Mouse (Mus musculus) hindbrain, embryonic 11.5 days (tissue): ENCODE data around the gene Slco1a6. TPM values are rescaled to one million over a fixed set of nuclear protein-coding genes. Genes with fewer than 3 reads are reported as not detected.
"Not testable (repeated sequence)": the region's sequence is repeated elsewhere in the genome, so short reads cannot be mapped to it uniquely, and the experiment has no call there.

Source experiments
- ATAC-seq: fragments of 200-750 bp; cut with Nextera tagmentation; 2 replicates; pipeline ENCODE4 v1.8.0; 2017; ENCODE audit warnings: mild to moderate bottlenecking, moderate TSS enrichment, moderate library complexity; ENCODE audit not compliant: low FRiP score
- DNase-seq: peaks from one replicate; pipeline ENCODE4 v3.0.0-alpha.2; 2015; ENCODE audit warnings: low spot score
- H3K27ac ChIP-seq: fragments of 300-500 bp; sonication (generic); 2 replicates; pipeline ENCODE4 v1.5.1; 2014; ENCODE audit warnings: mild to moderate bottlenecking, low read depth, low read length
- H3K27me3 ChIP-seq: fragments of 300-500 bp; sonication (generic); 2 replicates; pipeline ENCODE4 v1.6.1; 2014; ENCODE audit warnings: mild to moderate bottlenecking, low read length, moderate library complexity, mixed read lengths; ENCODE audit not compliant: control insufficient read depth, insufficient read depth
- H3K36me3 ChIP-seq: fragments of 300-500 bp; sonication (generic); 2 replicates; pipeline ENCODE4 v1.6.1; 2014; ENCODE audit warnings: mild to moderate bottlenecking, low read length, moderate library complexity, mixed read lengths; ENCODE audit not compliant: control insufficient read depth, insufficient read depth
- H3K4me1 ChIP-seq: fragments of 300-500 bp; sonication (generic); replicated peaks from 2 replicates; pipeline ENCODE4 v1.6.1; 2014; ENCODE audit warnings: low read length, mixed read lengths; ENCODE audit not compliant: control insufficient read depth, insufficient read depth
- H3K4me2 ChIP-seq: fragments of 300-500 bp; sonication (generic); replicated peaks from 2 replicates; pipeline ENCODE4 v1.6.1; 2014; ENCODE audit warnings: mild to moderate bottlenecking, low read depth, low read length
- H3K4me3 ChIP-seq: fragments of 300-500 bp; sonication (generic); 2 replicates; pipeline ENCODE4 v1.5.1; 2014; ENCODE audit warnings: low read depth, low read length
- H3K9ac ChIP-seq: fragments of 300-500 bp; sonication (generic); 2 replicates; pipeline ENCODE4 v1.6.1; 2014; ENCODE audit warnings: low read depth, low read length
- H3K9me3 ChIP-seq: fragments of 300-500 bp; sonication (generic); 2 replicates; pipeline ENCODE4 v1.6.1; 2016; ENCODE audit warnings: low read length; ENCODE audit not compliant: control insufficient read depth
- WGBS: fragments of 180-500 bp; shearing (Covaris S2); extraction: QIAGEN DNeasy Blood & Tissue Kit; methylation state at CpG from one replicate; pipeline ENCODE4 v1.1.7; 2014; 5-methylcytosine and 5-hydroxymethylcytosine counted together
- polyA plus RNA-seq: library from polyadenylated mRNA; unstranded; fragments of >200 nt; fragmentation: Nextera tagmentation; extraction: Ambion mirVana; gene quantifications from 2 replicates; pipeline ENCODE4 v1.2.1, GENCODE M21; 2014

The Slco1a6 gene
- polyA plus RNA-seq, 1 experiment from 2014 or later, result 0.42 TPM

GRCm38 (mm10) chr6:142191962-142192361 is 16.4 kb downstream of the Slco1a6 start:
- DNase-seq (no peak), ATAC-seq (no peak)
- H3K9me3 ChIP-seq, result no peaks in the 10 kb centered on the region
- H3K4me1 ChIP-seq, result no peaks in the 10 kb centered on the region
- 76% methylated on average over 1 of the region's 1 CpGs for WGBS
- H3K4me2 ChIP-seq, result no peak overlapping the region
- no peaks in the 10 kb centered on the region for H3K27me3 ChIP-seq
- no peak overlapping the region for H3K9ac ChIP-seq
- H3K4me3 ChIP-seq, result no peak overlapping the region
- no peak overlapping the region for H3K27ac ChIP-seq
- no peaks in the 10 kb centered on the region for H3K36me3 ChIP-seq

DNA sequence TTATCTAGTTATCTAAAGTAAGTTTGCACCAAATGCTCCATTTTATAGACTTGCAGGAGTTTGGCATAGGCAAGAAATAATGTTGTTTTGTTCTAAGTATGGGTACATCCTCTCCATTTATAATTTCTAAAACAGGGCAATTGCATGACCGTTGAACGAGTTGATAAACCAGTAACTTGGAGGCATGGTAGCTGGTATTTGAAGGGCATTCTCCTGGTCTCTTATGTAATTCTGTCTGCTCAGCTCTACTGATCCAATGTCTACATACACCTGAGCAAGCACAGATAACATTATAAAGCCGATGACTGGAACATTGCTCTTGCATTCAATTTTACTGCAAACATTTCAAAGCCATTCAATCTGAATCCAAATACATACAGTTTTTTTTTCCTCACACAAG is 20.9 kb downstream of the Slco1a6 start:
- Histone ChIP-seq H3K9ac (no peak overlapping the region), H3K27me3 (no peaks in the 10 kb centered on the region), H3K4me1 (no peaks in the 10 kb centered on the region), H3K9me3 (no peaks in the 10 kb centered on the region), H3K36me3 (no peaks in the 10 kb centered on the region), H3K4me2 (no peak overlapping the region), H3K4me3 (no peak overlapping the region), H3K27ac (no peak overlapping the region)
- WGBS, result 92% methylated on average over 3 of the region's 3 CpGs
- ATAC-seq (no peak), DNase-seq (no peak)

GRCm38 (mm10) chr6:142185868-142186415 is 22.4 kb downstream of the Slco1a6 start:
- Histone ChIP-seq H3K4me2 (no peak overlapping the region), H3K4me1 (no peaks in the 10 kb centered on the region), H3K9ac (no peak overlapping the region), H3K27me3 (no peaks in the 10 kb centered on the region), H3K4me3 (no peak overlapping the region), H3K36me3 (no peaks in the 10 kb centered on the region), H3K27ac (no peak overlapping the region), H3K9me3 (no peaks in the 10 kb centered on the region)
- DNase-seq (no peak), ATAC-seq (no peak)
- 85% methylated on average over 2 of the region's 2 CpGs for WGBS

GRCm38 (mm10) chr6:142163406-142163805 is 44.9 kb downstream of the Slco1a6 start:
- Histone ChIP-seq H3K9me3 (no peaks in the 10 kb centered on the region), H3K27ac (no peak overlapping the region), H3K27me3 (no peaks in the 10 kb centered on the region), H3K36me3 (no peaks in the 10 kb centered on the region), H3K9ac (no peak overlapping the region), H3K4me2 (no peak overlapping the region), H3K4me1 (no peaks in the 10 kb centered on the region), H3K4me3 (no peak overlapping the region)
- no peak for ATAC-seq
- 77% methylated on average over 5 of the region's 5 CpGs for WGBS
- no peak for DNase-seq

DNA sequence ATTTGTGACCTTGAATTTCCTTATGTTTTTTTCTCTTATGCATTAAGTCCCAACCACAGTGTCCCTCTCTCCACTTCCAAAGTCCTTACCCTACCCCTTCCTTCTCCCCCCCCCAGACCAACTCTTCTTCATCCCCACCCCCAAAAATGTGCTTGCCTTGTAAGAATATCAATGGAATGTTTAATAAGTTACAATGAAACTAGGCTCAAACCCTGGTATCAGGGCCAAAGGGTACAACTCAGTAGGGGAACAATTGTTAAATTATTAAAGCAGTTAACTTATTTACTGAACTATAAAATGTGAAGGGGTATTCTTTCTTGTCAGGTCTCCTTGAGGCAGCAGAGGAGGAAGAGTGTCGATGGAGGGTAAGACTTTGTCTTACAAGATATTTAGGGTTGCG is 47.1 kb downstream of the Slco1a6 start:
- no peak overlapping the region for H3K9ac ChIP-seq
- no peak overlapping the region for H3K4me3 ChIP-seq
- H3K9me3 ChIP-seq, result no peaks in the 10 kb centered on the region
- no peaks in the 10 kb centered on the region for H3K27me3 ChIP-seq
- H3K4me2 ChIP-seq, result no peak overlapping the region
- DNase-seq, result no peak
- no peak for ATAC-seq
- H3K4me1 ChIP-seq, result no peaks in the 10 kb centered on the region
- no peak overlapping the region for H3K27ac ChIP-seq
- no peaks in the 10 kb centered on the region for H3K36me3 ChIP-seq
- WGBS, result 86% methylated on average over 2 of the region's 2 CpGs

DNA sequence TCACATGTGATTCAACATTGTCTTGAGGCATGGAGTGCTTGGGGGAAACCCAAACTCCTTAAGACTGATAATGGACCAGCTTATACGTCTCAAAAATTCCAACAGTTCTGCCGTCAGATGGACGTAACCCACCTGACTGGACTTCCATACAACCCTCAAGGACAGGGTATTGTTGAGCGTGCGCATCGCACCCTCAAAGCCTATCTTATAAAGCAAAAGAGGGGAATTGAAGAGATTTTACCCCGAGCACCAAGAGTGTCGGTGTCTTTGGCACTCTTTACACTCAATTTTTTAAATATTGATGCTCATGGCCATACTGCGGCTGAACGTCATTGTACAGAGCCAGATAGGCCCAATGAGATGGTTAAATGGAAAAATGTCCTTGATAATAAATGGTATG is 54.2 kb downstream of the Slco1a6 start:
- not testable (repeated sequence) for H3K4me2 ChIP-seq, DNase-seq, H3K27me3 ChIP-seq, H3K27ac ChIP-seq, H3K9ac ChIP-seq, H3K4me3 ChIP-seq, ATAC-seq, H3K36me3 ChIP-seq, H3K4me1 ChIP-seq, H3K9me3 ChIP-seq
- WGBS, result 90% methylated on average over 2 of the region's 10 CpGs

GRCm38 (mm10) chr6:142148371-142148770 is 60.0 kb downstream of the Slco1a6 start:
- no peak overlapping the region for H3K4me2 ChIP-seq
- H3K4me3 ChIP-seq, result no peak overlapping the region
- H3K27me3 ChIP-seq, result no peaks in the 10 kb centered on the region
- DNase-seq, result no peak
- H3K4me1 ChIP-seq, result no peaks in the 10 kb centered on the region
- H3K9ac ChIP-seq, result no peak overlapping the region
- H3K36me3 ChIP-seq, result no peaks in the 10 kb centered on the region
- WGBS, result 87% methylated on average over 1 of the region's 1 CpGs
- no peak for ATAC-seq
- H3K9me3 ChIP-seq, result no peaks in the 10 kb centered on the region
- H3K27ac ChIP-seq, result no peak overlapping the region

DNA sequence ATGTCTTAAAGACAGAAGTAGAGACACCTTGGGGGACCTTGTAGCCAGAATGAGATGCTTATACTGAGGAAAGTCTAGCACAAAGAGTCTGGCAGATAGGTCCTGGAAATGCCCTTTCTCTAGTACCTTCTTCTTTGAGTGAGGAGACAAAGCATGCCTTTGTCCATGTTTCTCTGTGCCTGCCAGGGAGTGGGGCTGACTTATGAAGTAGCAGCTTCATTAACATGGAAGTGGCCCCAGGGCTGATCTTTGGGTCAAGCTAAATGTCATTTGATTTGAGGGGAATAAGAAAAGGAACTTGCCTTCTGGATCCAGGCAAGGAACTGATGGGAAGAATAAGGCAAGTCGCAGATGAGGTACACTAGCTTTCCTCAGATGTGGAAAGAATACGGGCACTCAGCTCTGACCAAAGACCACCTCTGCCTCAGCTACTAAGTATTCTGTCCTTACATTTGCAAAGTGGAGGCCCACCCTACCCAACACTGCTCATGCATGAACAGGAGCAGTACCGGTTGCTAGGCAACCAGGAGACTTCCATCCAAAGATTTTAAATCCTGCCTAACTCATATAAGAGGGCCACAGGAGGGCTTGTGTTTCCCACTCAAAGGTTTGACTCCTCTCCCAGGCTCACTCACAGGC is 96.5 kb downstream of the Slco1a6 start:
- H3K4me3 ChIP-seq, result no peak overlapping the region
- H3K4me1 ChIP-seq, result no peaks in the 10 kb centered on the region
- DNase-seq (peak; percentile 46), ATAC-seq (peak; percentile 93)
- H3K9me3 ChIP-seq, result no peaks in the 10 kb centered on the region
- no peaks in the 10 kb centered on the region for H3K36me3 ChIP-seq
- H3K9ac ChIP-seq, result no peak overlapping the region
- H3K4me2 ChIP-seq, result no peak overlapping the region
- H3K27me3 ChIP-seq, result no peaks in the 10 kb centered on the region
- 63% methylated on average over 3 of the region's 3 CpGs for WGBS
- H3K27ac ChIP-seq, result no peak overlapping the region

DNA sequence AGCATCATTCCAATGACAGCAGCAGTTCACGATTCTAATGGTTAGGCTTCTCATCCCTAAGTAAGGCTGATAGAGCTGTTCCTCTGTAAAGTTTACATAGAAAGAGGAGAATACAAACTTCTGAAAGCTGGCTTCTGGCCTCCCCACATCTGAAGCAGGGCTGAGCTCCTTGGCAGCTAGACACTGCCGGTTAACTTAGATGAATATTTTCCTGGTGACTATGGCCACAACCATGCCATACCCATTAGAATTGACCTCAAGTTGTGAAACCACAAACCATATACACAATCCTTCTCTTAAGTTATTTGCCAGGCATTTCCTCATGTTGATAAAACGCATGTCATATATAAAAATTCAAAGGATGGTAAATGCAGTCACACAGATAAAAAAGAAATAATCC is 117.2 kb downstream of the Slco1a6 start:
- whole genome bisulfite sequencing, result 79% methylated on average over 3 of the region's 3 CpGs

More for the DNA sequence above, 117.2 kb downstream of the Slco1a6 start:
- H3K27me3 ChIP-seq, result no peaks in the 10 kb centered on the region
- no peak overlapping the region for H3K27ac ChIP-seq
- no peak overlapping the region for H3K4me2 ChIP-seq
- H3K4me3 ChIP-seq, result no peak overlapping the region
- no peak for ATAC-seq
- DNase-seq, result no peak
- no peaks in the 10 kb centered on the region for H3K9me3 ChIP-seq
- no peaks in the 10 kb centered on the region for H3K4me1 ChIP-seq
- H3K36me3 ChIP-seq, result no peaks in the 10 kb centered on the region
- no peak overlapping the region for H3K9ac ChIP-seq
